Mouse (Mus musculus): ENCODE data around the gene Trmt10b.

The Trmt10b gene

GRCm38 (mm10) chr4:45296662-45297564 is at the start of gene Trmt10b:
Gene Trmt10b, plus strand, starts transcription at chr4:45297127.
- peak; percentile 78 for DNase-seq (ENCODE audit: low spot score)

GRCm38 (mm10) chr4:45251265-45251664 is 45.7 kb upstream of the Trmt10b start:
- DNase-seq (ENCODE audit: low spot score) = no peak

DNA sequence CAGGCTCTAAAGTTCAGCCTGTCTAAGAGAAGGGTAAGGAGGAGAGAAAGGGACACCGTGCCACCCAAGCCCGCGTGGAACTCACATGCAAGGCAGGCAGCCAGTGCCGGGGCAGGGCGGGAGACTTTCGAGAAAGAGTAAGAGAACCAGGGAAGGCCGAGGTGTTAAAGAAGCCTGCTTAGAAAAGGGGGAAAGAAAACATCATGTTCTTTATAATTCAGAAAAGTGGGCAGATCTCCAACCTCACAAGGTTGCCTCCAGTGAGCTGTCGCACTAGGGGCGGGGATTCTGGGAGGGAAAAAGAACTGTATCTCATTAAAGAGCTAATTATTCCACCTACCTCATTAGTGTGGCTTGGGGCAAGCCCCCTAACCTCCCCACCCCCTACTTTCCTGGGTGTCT is 44.1 kb upstream of the Trmt10b start:
- no peak for DNase-seq (ENCODE audit: low spot score)

DNA sequence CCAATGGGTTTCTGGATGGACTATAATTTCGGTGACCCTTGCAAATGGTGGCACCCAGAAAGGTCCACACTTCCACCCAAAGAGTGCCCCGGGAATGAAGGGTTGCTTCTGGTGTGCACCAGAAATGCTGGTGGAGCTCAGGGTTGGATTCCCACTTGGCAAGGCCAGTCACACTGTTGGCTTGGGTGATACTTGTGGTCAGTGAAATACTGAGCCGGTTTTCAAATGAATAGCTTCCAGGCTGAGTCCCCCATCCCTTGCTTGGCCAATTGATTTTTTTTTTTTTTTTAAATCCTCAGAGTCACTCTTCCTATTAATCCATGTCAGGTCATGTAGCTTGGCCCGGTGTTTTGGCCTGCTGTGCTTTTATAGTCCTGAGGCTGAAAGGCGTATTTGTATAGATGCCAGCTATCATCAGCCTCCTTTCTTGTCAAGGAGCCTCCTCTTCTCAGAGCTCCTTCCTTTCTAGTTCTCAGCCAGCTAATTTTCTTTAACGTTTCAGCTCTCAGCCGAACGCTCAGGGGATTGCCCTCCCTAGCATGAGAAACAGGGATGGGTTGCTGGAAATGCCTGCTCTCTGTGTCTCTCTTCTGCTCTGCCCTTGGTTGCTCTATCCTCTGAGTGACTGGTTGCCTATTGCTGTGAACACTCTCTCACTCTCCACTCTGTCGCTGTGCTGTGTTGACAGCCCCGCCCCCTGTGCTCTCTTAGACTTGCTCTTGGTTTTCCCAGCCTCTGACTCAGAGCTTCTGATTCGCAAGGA is 42.9 kb upstream of the Trmt10b start:
- DNase-seq (ENCODE audit: low spot score) = no peak

GRCm38 (mm10) chr4:45259232-45259832 is 37.6 kb upstream of the Trmt10b start:
- DNase-seq (ENCODE audit: low spot score) = no peak

DNA sequence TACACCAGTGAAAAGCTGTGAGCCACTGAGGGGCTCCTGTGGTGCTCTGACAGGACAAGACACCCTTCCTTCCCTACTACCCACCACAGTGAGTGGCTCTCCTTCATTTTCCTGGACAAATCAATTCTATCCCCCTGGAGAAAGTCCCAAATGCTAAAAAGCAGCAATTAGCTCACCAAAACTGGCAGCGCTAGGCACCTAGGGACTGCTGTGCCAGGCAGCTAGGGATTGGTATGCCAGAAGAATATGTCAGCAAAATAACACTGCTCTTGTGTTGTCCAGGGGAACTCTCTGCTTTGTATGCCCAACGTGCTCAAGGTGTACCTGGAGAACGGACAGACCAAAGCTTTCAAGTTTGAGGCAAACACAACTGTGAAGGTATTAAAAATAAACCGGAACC is 35.4 kb upstream of the Trmt10b start:
- DNase-seq (ENCODE audit: low spot score) = no peak

- DNase-seq (ENCODE audit: low spot score) = no peak
Observed at GRCm38 (mm10) chr4:45267883-45268282, 29.0 kb upstream of the Trmt10b start.

DNA sequence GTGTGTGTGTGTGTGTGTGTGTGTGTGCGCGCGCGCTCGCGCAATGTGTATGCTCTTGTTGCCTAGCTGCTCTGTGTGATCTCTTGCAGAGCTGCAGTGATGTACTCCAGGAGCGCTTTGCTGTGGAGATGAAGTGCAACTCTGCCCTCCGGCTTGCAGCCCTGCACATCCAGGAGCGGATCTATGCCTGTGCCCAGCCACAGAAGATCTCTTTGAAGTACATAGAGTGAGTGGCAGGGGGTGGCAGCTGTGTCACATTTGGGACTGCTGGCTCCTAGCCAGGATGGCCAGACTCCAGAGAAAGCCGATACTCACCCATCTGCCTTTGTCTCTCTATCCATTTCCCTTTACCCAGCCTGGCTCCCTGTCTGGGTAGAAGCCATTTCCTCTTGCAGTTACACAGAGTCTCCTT is 25.9 kb upstream of the Trmt10b start:
- peak; percentile 41 for DNase-seq (ENCODE audit: low spot score)

- DNase-seq (ENCODE audit: low spot score) = no peak
Observed at GRCm38 (mm10) chr4:45275770-45276169, 21.2 kb upstream of the Trmt10b start.

DNA sequence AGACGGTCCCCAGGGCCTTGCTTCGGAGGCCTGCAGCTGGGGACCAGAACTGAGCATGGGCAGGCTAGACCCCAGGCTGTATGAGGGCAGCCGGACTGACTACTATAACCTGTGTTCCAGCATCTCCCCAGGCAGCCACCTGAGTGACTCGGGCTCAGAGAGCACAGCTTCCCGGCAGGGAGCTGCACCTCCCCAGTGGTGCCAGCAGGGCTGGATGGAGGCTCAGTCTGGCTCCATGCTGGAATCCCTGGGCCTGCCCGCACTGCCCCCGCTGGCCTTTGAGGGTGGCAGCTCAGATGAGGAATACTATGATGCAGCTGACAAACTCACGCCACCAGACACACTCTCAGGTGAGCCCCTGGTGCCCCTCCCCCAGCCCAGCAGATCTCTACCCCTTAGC is 17.6 kb upstream of the Trmt10b start:
- DNase-seq (ENCODE audit: low spot score) = no peak

DNA sequence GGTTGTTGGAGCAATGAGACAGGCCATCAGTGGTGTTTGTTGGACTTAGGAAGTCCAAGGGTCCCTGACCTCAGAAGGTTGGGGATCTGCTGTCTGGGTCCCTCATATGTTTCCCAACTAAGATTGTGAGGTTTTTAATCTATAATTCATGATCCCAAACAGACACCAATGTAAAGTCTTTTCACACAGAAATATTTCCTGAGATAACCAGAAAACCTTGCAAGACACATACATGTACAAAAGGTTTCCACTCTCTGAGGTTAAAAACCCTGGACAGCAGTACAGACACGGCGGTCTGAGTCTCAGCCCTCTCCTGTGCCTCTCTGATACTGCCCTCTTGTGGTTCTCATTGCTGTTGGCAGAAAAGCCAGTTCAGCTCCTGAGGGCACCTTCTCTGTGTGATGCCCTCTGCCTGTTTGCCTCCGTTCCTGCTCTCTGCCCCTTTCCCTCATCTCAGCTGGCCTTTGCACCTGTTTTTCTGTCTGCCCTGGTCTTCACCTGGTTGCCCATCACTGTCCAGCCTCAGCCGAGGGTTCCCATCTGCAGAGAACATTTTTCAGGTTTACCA is 16.9 kb upstream of the Trmt10b start:
- peak; percentile 59 for DNase-seq (ENCODE audit: low spot score)

DNA sequence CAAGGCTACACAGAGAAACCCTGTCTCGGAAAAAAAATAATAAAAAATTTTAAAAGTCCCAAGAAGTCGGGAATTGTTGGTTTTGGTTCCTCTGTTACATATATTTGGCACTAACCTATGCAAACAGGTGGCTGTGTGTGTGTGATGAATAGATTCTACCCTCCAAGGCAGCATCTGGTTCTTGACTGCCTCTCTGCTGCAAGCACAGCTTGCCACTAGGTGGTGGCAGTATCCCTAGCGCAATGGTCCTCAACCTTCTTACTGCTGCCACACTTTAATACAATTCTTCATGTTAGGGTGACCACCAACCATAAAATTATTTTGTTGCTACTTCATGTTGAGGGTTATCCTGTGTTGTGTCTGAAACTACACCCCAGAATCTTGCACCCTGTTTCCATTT is 10.6 kb upstream of the Trmt10b start:
- no peak for DNase-seq (ENCODE audit: low spot score)

DNA sequence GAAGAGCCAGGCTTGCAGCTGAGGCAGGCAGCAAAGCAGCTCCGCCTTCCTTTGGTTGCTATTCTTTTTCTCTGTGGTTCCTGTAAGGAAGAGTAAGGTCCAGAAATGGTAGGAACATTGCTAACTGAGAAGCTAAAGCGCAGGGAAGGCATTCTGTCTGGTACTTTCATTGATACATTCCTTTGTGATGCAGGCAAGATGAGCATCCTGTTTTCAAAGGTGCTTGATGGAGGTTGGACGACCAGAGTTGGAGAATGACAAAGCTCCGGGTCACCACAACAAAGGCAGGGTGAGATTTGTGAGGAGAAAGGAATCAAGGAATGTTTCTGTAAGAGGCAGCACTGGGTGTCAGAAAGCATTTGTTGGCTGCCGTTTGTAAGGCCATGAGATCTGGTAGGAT is 9.0 kb upstream of the Trmt10b start:
- no peak for DNase-seq (ENCODE audit: low spot score)

GRCm38 (mm10) chr4:45305536-45305935 is 8.6 kb downstream of the Trmt10b start:
- no peak for DNase-seq (ENCODE audit: low spot score)

GRCm38 (mm10) chr4:45308046-45308445 is 11.1 kb downstream of the Trmt10b start:
- DNase-seq (ENCODE audit: low spot score) = no peak

GRCm38 (mm10) chr4:45308606-45309005 is 11.7 kb downstream of the Trmt10b start:
- DNase-seq (ENCODE audit: low spot score) = no peak

- DNase-seq (ENCODE audit: low spot score) = no peak
Observed at GRCm38 (mm10) chr4:45311056-45311455, 14.1 kb downstream of the Trmt10b start.

DNA sequence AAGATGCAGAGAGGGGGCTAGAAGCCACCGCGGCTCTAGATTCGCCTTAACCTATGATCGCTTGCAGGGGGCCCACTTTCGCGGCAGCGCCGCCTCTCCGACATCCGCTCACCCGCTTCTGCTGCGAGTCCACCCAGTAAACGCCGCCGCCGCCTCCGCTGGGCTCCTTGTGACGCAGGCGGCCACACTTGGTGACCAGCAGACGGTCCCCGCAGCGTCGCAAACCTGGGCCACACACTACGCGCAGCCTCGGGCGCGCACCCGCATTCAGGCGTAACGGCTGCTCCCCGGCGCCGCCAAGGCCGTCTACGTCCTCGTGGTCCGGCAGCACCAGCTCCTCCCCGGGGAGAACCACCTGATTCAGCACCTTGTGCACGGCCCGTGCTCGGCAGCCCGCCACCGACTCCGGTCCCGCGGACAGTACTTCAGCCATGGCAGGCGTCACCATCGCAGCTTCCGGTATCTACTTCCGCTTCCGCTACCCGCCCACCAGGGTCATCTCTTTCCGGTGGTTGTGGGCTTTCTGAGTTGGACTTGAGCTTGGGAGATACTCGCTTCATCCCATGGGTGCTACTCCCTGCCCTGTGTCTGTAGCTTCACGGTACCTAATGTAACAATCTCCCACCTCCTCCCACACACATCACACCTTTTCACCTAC is 23.4 kb downstream of the Trmt10b start:
- DNase-seq (ENCODE audit: low spot score) = peak; percentile 69

DNA sequence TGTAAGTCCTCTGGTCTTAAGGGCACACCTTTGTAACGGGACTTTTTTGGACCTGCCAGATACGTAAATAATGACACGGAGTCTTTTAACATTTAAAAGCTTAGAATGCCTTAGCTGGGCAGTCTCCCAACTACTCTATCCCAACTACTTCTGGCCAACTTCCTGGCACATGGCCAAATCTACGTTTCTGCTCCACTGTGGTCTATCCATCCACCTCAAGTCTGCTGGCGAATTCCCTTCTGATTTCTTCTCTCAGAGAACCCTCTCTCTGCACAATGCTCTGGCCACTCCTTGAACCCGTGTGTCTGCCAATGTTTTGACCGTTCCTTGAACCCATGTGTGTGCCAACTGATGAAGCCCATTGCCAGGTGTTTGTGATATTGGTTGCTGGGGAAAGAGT is 34.2 kb downstream of the Trmt10b start:
- no peak for DNase-seq (ENCODE audit: low spot score)

DNA sequence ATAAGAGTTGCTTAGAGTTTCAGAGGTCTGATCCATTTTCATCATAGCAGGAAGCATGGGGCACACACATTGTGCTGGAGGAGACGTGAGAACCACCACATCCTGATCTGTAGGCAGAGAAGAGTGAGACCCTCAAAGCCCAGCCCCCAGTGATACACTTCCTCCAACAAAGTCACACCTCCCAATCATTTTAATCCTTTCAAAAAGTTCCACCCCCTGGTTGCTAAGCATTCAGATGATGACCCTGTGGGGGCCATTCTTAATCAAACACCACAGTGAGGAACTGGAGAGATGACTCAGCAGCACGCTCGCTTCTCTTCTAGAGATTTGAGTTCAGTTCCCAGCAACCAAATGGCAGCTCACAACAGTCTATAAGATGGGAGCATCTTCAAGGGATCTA is 35.5 kb downstream of the Trmt10b start:
- DNase-seq (ENCODE audit: low spot score) = no peak

DNA sequence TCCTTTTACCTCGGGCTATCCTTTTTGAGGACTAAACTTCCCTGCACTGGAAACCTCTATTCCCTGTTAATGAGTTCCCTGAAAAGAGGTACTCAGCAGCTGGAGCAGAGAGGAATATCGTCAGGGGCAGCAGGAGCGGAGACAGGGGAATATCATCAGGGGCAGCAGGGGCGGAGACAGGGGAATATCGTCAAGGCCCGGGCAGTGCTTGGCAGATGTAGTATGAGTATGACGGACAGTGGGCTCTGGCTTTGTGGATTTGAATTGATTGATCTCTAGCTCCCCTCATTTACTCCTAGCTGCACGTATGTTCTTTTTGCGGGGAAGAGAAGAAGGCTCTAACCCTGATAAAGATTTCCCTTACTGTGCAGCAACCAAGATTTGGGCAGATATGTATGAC is 44.3 kb downstream of the Trmt10b start:
- DNase-seq (ENCODE audit: low spot score) = no peak

DNA sequence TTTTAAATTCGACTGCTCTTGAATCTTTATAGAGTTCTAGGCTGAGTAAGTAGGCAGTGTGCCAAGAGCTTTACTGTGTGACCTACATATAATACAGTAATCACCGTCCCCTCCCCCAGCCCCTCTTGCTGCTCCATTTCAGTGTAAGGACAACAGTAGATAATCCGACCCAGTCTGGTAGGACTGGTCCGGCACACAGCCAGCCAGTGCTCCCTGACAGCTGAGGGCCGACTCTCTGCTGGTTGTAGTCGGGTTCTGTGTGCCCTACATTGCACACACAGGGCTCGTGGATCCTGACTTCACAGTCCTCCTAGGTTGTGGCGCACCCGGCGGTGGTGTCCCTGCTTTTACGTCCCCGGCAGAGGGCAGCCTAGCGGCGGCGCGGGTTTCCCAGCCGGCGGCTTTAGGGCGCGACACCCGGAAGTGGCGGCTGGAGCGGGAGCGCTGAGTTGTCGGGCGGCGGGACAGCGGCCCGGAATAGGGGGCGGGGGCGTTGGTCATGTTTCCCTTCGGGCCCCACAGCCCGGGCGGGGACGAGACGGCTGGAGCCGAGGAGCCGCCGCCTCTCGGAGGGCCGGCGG is 44.8 kb downstream of the Trmt10b start, which contains the start of gene Dcaf10:
Gene Dcaf10, plus strand, starts transcription at position 433 of the 581 bp plus-strand sequence.
- peak; percentile 72 for DNase-seq (ENCODE audit: low spot score)

Data from layer of hippocampus, adult 9-10 months (tissue).